Mouse (Mus musculus): ENCODE measurements at regions not wholly inside any gene's neighbourhood (a gene's known extent, or its start where the extent isn't known, plus 50 kb on each side); places are given as distances from the start of the nearest gene placed in this dataset.

DNA sequence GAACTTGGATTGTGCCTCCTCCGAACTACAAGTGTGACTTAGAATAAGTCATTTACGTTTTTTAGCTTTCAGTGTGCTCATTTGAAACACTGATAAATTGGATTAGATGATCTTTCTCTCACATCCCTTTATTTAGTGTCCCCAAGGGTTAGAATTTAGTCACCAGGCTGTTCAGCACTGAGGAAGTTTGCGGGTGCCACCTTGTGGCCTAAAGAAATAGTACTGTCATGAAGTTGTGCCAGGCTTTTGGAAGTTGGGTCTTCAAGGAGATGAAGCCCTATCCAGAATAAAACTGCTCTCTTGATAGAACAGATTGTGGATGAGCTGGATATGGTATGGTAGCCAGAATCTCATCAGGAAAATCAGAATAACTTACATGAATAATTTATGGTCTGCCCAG, 57.7 kb upstream of the Adcyap1 start:
- H3K4me2 ChIP-seq (ENCODE audit: low read depth): no peak overlapping the region
- H3ac ChIP-seq (ENCODE audit: control insufficient read depth, insufficient read length): no peak overlapping the region
- H3K79me2 ChIP-seq (ENCODE audit: control insufficient read depth, insufficient read depth): no peaks in the 10 kb centered on the region
- no peaks in the 10 kb centered on the region for H3K27me3 ChIP-seq (ENCODE audit: control insufficient read depth, insufficient read depth, insufficient read length)
- H3K36me3 ChIP-seq (ENCODE audit: control insufficient read depth, insufficient read depth): no peaks in the 10 kb centered on the region
- H3K4me3 ChIP-seq: no peak overlapping the region
- TF ChIP-seq E2F4 (IDR thresholded peaks at IDR 0.05; ENCODE audit: insufficient read depth): no peak
- TF ChIP-seq REST (IDR thresholded peaks at IDR 0.05; ENCODE audit: insufficient read depth, insufficient read length): no peak
- TF ChIP-seq MYOG (IDR thresholded peaks at IDR 0.05; ENCODE audit: control insufficient read depth in 1 of 3, insufficient read depth in 1 of 3, insufficient read length in 2 of 3, low read depth in 2 of 3): no peak
- TF ChIP-seq USF1 (IDR thresholded peaks at IDR 0.05; ENCODE audit: low read depth): no peak
- TF ChIP-seq SRF (IDR thresholded peaks at IDR 0.05; ENCODE audit: control insufficient read depth, insufficient read length, low read depth): no peak
- no peak for TF ChIP-seq TCF3 (IDR thresholded peaks at IDR 0.05; ENCODE audit: insufficient read length, low read depth)
- no peak for TF ChIP-seq TCF12 (IDR thresholded peaks at IDR 0.05; ENCODE audit: insufficient read depth, poor library complexity, severe bottlenecking)
- no peak for TF ChIP-seq CEBPB (IDR thresholded peaks at IDR 0.05; ENCODE audit: insufficient read depth, poor library complexity, severe bottlenecking)
- TF ChIP-seq MYOD1 (IDR thresholded peaks at IDR 0.05; ENCODE audit: control insufficient read depth in 1 of 3, insufficient read length in 2 of 3, low read depth in 2 of 3): no peak
- no peak for TF ChIP-seq POLR2AphosphoS2 (IDR thresholded peaks at IDR 0.05; ENCODE audit: insufficient read length, low read depth)
- TF ChIP-seq MAX (IDR thresholded peaks at IDR 0.05; ENCODE audit: low read depth): no peak
- TF ChIP-seq POLR2A (IDR thresholded peaks at IDR 0.05; ENCODE audit: insufficient read length, low read depth): no peak
